Mouse (Mus musculus) R1 (cell line): ENCODE measurements around the gene Pcgf2.
A peak's percentile ranks its signal among the peaks of the same experiment; 100 is the strongest.

ENCODE experiments used
- DNase-seq: peaks from one replicate; pipeline ENCODE4 v3.0.0-alpha.2; 2018; ENCODE audit warnings: low read depth, low spot score

Gene Pcgf2

GRCm38 (mm10) chr11:97695712-97696401 is 4.4 kb downstream of the Pcgf2 start:
- DNase-seq, result peak; percentile 72

- DNase-seq, result no peak
Measured at GRCm38 (mm10) chr11:97694921-97695711, 5.2 kb downstream of the Pcgf2 start.

GRCm38 (mm10) chr11:97694435-97694834 is 5.9 kb downstream of the Pcgf2 start:
- DNase-seq, result no peak

- peak; percentile 66 for DNase-seq
Measured at GRCm38 (mm10) chr11:97689861-97690260, 10.4 kb downstream of the Pcgf2 start.

GRCm38 (mm10) chr11:97687061-97687460 is 13.2 kb downstream of the Pcgf2 start:
- no peak for DNase-seq

GRCm38 (mm10) chr11:97686322-97686908 is 13.9 kb downstream of the Pcgf2 start:
- no peak for DNase-seq

- DNase-seq, result peak; percentile 86
Measured at GRCm38 (mm10) chr11:97685613-97686321, 14.5 kb downstream of the Pcgf2 start, which contains the start of gene Cisd3. Gene Cisd3 (plus strand): TSS chr11:97685826.

GRCm38 (mm10) chr11:97684766-97685165 is 15.5 kb downstream of the Pcgf2 start:
- DNase-seq, result no peak

GRCm38 (mm10) chr11:97684063-97684680 is 16.1 kb downstream of the Pcgf2 start:
- no peak for DNase-seq

- no peak for DNase-seq
Measured at GRCm38 (mm10) chr11:97682504-97683055, 17.7 kb downstream of the Pcgf2 start.

- DNase-seq, result no peak
Measured at GRCm38 (mm10) chr11:97680430-97680829, 19.9 kb downstream of the Pcgf2 start.

- DNase-seq, result no peak
Measured at GRCm38 (mm10) chr11:97678301-97678700, 22.0 kb downstream of the Pcgf2 start.

GRCm38 (mm10) chr11:97677842-97678241 is 22.5 kb downstream of the Pcgf2 start:
- peak; percentile 87 for DNase-seq

- no peak for DNase-seq
Measured at GRCm38 (mm10) chr11:97677381-97677780, 22.9 kb downstream of the Pcgf2 start.

GRCm38 (mm10) chr11:97676050-97676754 is 24.1 kb downstream of the Pcgf2 start:
- no peak for DNase-seq

GRCm38 (mm10) chr11:97673148-97673547 is 27.1 kb downstream of the Pcgf2 start:
- peak; percentile 73 for DNase-seq

GRCm38 (mm10) chr11:97671177-97671527 is 29.1 kb downstream of the Pcgf2 start:
- DNase-seq, result peak; percentile 95

GRCm38 (mm10) chr11:97670234-97671176 is 29.8 kb downstream of the Pcgf2 start:
- peak; percentile 88 for DNase-seq

- no peak for DNase-seq
Measured at GRCm38 (mm10) chr11:97669829-97670228, 30.5 kb downstream of the Pcgf2 start.
